Mouse (Mus musculus) heart, embryonic 14.5 days (tissue): ENCODE measurements around the gene Crip3. TPM values are rescaled to one million over a fixed set of nuclear protein-coding genes. Genes with fewer than 3 reads are reported as not detected.

ENCODE experiments used
- ATAC-seq: fragments of 200-750 bp; cut with Nextera tagmentation; 2 replicates; pipeline ENCODE4 v1.8.0; 2017; ENCODE audit warnings: low read depth, moderate TSS enrichment; ENCODE audit not compliant: insufficient number of reproducible peaks, insufficient read depth, low FRiP score
- H3K27ac ChIP-seq, 2 experiments: fragments of 200-500 bp in 1 of 2; fragments of 300-500 bp in 1 of 2; sonication (generic) in 1 of 2; replicated peaks in 1 of 2; 2 replicates each; pipeline ENCODE4 v1.5.1; 2012 to 2014; ENCODE audit warnings: low read depth in 2 of 2, low read length in 2 of 2, control low read depth in 1 of 2, mild to moderate bottlenecking in 1 of 2, mixed read lengths in 1 of 2; ENCODE audit not compliant: control insufficient read depth in 1 of 2, insufficient read depth in 1 of 2
- H3K27me3 ChIP-seq: fragments of 300-500 bp; sonication (generic); 2 replicates; pipeline ENCODE4 v1.6.1; 2014; ENCODE audit warnings: mild to moderate bottlenecking, low read length, control low read depth; ENCODE audit not compliant: control insufficient read depth, insufficient read depth
- H3K36me3 ChIP-seq: fragments of 300-500 bp; sonication (generic); 2 replicates; pipeline ENCODE4 v1.6.1; 2014; ENCODE audit warnings: mild to moderate bottlenecking, control low read depth, low read length, mixed read lengths; ENCODE audit not compliant: control insufficient read depth, insufficient read depth
- H3K4me1 ChIP-seq, 2 experiments: fragments of 200-500 bp in 1 of 2; fragments of 300-500 bp in 1 of 2; sonication (generic) in 1 of 2; 2 replicates each; pipeline ENCODE4 v1.6.1; 2012 to 2014; ENCODE audit warnings: low read length in 2 of 2, control low read depth in 1 of 2, mixed read lengths in 1 of 2; ENCODE audit not compliant: control insufficient read depth in 2 of 2, insufficient read depth in 2 of 2
- H3K4me2 ChIP-seq: fragments of 300-500 bp; sonication (generic); 2 replicates; pipeline ENCODE4 v1.6.1; 2014; ENCODE audit warnings: mild to moderate bottlenecking, low read length
- H3K4me3 ChIP-seq, 2 experiments: fragments of 200-500 bp in 1 of 2; fragments of 300-500 bp in 1 of 2; sonication (generic) in 1 of 2; 2 replicates each; pipeline ENCODE4 v1.5.1; 2012 to 2014; ENCODE audit warnings: low read length in 2 of 2, mild to moderate bottlenecking in 2 of 2, control low read depth in 1 of 2, low read depth in 1 of 2, moderate library complexity in 1 of 2; ENCODE audit not compliant: control insufficient read depth in 1 of 2, insufficient read depth in 1 of 2
- H3K9ac ChIP-seq: fragments of 300-500 bp; sonication (generic); 2 replicates; pipeline ENCODE4 v1.6.1; 2014; ENCODE audit warnings: mild to moderate bottlenecking, low read length
- H3K9me3 ChIP-seq: fragments of 300-500 bp; sonication (generic); 2 replicates; pipeline ENCODE4 v1.6.1; 2016; ENCODE audit warnings: low read length, control low read depth; ENCODE audit not compliant: control insufficient read depth
- WGBS: fragments of 180-500 bp; shearing (Covaris S2); extraction: QIAGEN DNeasy Blood & Tissue Kit; methylation state at CpG from one replicate; pipeline ENCODE4 v1.1.7; 2014; 5-methylcytosine and 5-hydroxymethylcytosine counted together
- polyA plus RNA-seq: library from polyadenylated mRNA; unstranded; fragments of >200 nt; fragmentation: Nextera tagmentation; extraction: Ambion mirVana; gene quantifications from 2 replicates; pipeline ENCODE4 v1.2.1, GENCODE M21; 2014

The Crip3 gene
- polyA plus RNA-seq, 1 experiment from 2014 or later: 0.61 TPM

- 68% methylated on average over 5 of the region's 5 CpGs for WGBS
- Histone ChIP-seq H3K27ac (no peak overlapping the region), H3K27me3 (no peaks in the 10 kb centered on the region), H3K4me3 (no peak overlapping the region), H3K4me1 (peaks cover 0 to 3% of the 10 kb centered on the region in 2 experiments; a peak in 1 of 4 replicates), H3K36me3 (peaks cover 14% of the 10 kb centered on the region), H3K9me3 (no peaks in the 10 kb centered on the region), H3K4me2 (no peak overlapping the region), H3K9ac (no peak overlapping the region)
- ATAC-seq: no peak
Observed at GRCm38 (mm10) chr17:46418628-46419027, 10.1 kb upstream of the Crip3 start.

- no peak for ATAC-seq
- H3K4me3 ChIP-seq: no peak overlapping the region
- H3K36me3 ChIP-seq: 0 out of 2 replicates have a peak, but pooled peaks cover 5% of the 10 kb centered on the region
- H3K9ac ChIP-seq: no peak overlapping the region
- no peaks in the 10 kb centered on the region for H3K9me3 ChIP-seq
- no peak overlapping the region for H3K27ac ChIP-seq
- H3K4me2 ChIP-seq: no peak overlapping the region
- H3K27me3 ChIP-seq: no peaks in the 10 kb centered on the region
- peaks cover 0 to 3% of the 10 kb centered on the region in 2 experiments; a peak in 1 of 4 replicates for H3K4me1 ChIP-seq
Observed at GRCm38 (mm10) chr17:46419717-46420116, 9.0 kb upstream of the Crip3 start.

- ATAC-seq: no peak
- Histone ChIP-seq H3K27ac (no peak overlapping the region), H3K4me2 (no peak overlapping the region), H3K4me1 (peaks cover 6 to 9% of the 10 kb centered on the region in 2 experiments; a peak in 3 of 4 replicates), H3K36me3 (no peaks in the 10 kb centered on the region), H3K9ac (no peak overlapping the region), H3K27me3 (0 out of 2 replicates have a peak, but pooled peaks cover 6% of the 10 kb centered on the region), H3K4me3 (no peak overlapping the region), H3K9me3 (no peaks in the 10 kb centered on the region)
Observed at GRCm38 (mm10) chr17:46426496-46426895, 2.2 kb upstream of the Crip3 start.

GRCm38 (mm10) chr17:46433627-46434026 lies 4.9 kb downstream of the Crip3 start:
- Histone ChIP-seq H3K4me1 (peaks cover 14 to 16% of the 10 kb centered on the region in 2 experiments), H3K4me3 (peak overlapping the region; percentile 5 to 6; a peak in 1 of 4 replicates), H3K36me3 (no peaks in the 10 kb centered on the region), H3K27me3 (peaks cover 25% of the 10 kb centered on the region; the same call in 1 of the 2 replicates), H3K4me2 (peak overlapping the region; percentile 54), H3K9me3 (no peaks in the 10 kb centered on the region), H3K9ac (0 out of 2 replicates have a peak overlapping the region, but pooled peaks have one; percentile 38), H3K27ac (no peak overlapping the region)
- no peak for ATAC-seq
- WGBS: 7% methylated on average over 17 of the region's 17 CpGs

GRCm38 (mm10) chr17:46436672-46437366 lies 8.1 kb downstream of the Crip3 start:
- Histone ChIP-seq H3K4me1 (peaks cover 3 to 6% of the 10 kb centered on the region in 2 experiments; a peak in 3 of 4 replicates), H3K9me3 (no peaks in the 10 kb centered on the region), H3K36me3 (no peaks in the 10 kb centered on the region), H3K27ac (no peak overlapping the region), H3K4me3 (no peak overlapping the region), H3K4me2 (peak overlapping the region; percentile 29; the same call in 1 of the 2 replicates), H3K9ac (no peak overlapping the region), H3K27me3 (peaks cover 30% of the 10 kb centered on the region; the same call in 1 of the 2 replicates)
- ATAC-seq: no peak
- 22% methylated on average over 23 of the region's 23 CpGs for WGBS

GRCm38 (mm10) chr17:46438298-46438873 lies 9.7 kb downstream of the Crip3 start, which contains the start of gene Slc22a7:
Slc22a7 (minus strand) TSS chr17:46438457.
- Histone ChIP-seq H3K27ac (no peak within 1 kb of the TSS), H3K4me1 (no peaks in the 10 kb centered on the region; a peak in 1 of 4 replicates), H3K9ac (no peak within 1 kb of the TSS), H3K36me3 (no peaks in the 10 kb centered on the region), H3K4me2 (no peak within 1 kb of the TSS), H3K9me3 (no peaks in the 10 kb centered on the region), H3K4me3 (no peak within 1 kb of the TSS), H3K27me3 (peaks cover 38% of the 10 kb centered on the region)
- ATAC-seq: no peak
- WGBS: 88% methylated on average over 4 of the region's 4 CpGs

GRCm38 (mm10) chr17:46439176-46439575 lies 10.4 kb downstream of the Crip3 start:
- 90% methylated on average over 10 of the region's 10 CpGs for WGBS
- Histone ChIP-seq H3K36me3 (no peaks in the 10 kb centered on the region), H3K4me1 (no peaks in the 10 kb centered on the region; a peak in 1 of 4 replicates), H3K9ac (no peak overlapping the region), H3K27ac (no peak overlapping the region), H3K4me2 (no peak overlapping the region), H3K9me3 (no peaks in the 10 kb centered on the region), H3K27me3 (peaks cover 46% of the 10 kb centered on the region), H3K4me3 (no peak overlapping the region)
- ATAC-seq: no peak
